Mouse (Mus musculus) ES-E14 (cell line): ENCODE measurements at regions not wholly inside any gene's neighbourhood (a gene's known extent, or its start where the extent isn't known, plus 50 kb on each side); places are given as distances from the start of the nearest gene placed in this dataset.

Experiments
- DNase-seq: peaks from one replicate; pipeline ENCODE4 v3.0.0-alpha.2; 2013; ENCODE audit warnings: low read depth, low spot score
- H3K27ac ChIP-seq: 2 replicates; pipeline ENCODE4 v1.5.1; 2012; ENCODE audit warnings: low read depth, mild to moderate bottlenecking, low read length, moderate library complexity, mixed read lengths; ENCODE audit not compliant: poor library complexity, insufficient read depth, severe bottlenecking
- H3K36me3 ChIP-seq: 2 replicates; pipeline ENCODE4 v1.6.1; 2012; ENCODE audit warnings: mild to moderate bottlenecking, low read length, moderate library complexity, mixed read lengths; ENCODE audit not compliant: control insufficient read depth, poor library complexity, insufficient read depth, severe bottlenecking
- H3K4me1 ChIP-seq, 2 experiments: fragments of 150-350 bp in 1 of 2; sonication (generic) in 1 of 2; 2 replicates each; pipeline ENCODE4 v1.6.1; 2012; ENCODE audit warnings: low read length in 2 of 2, mild to moderate bottlenecking in 1 of 2, mixed read lengths in 1 of 2; ENCODE audit not compliant: control insufficient read depth in 2 of 2, insufficient read depth in 2 of 2, poor library complexity in 1 of 2
- H3K4me3 ChIP-seq, 2 experiments: fragments of 150-350 bp in 1 of 2; sonication (generic) in 1 of 2; 2 replicates each; pipeline ENCODE4 v1.5.1; 2012; ENCODE audit warnings: low read length in 2 of 2, low read depth in 1 of 2, mild to moderate bottlenecking in 1 of 2, mixed read lengths in 1 of 2; ENCODE audit not compliant: insufficient read depth in 1 of 2, poor library complexity in 1 of 2, severe bottlenecking in 1 of 2
- H3K9ac ChIP-seq: 2 replicates; pipeline ENCODE4 v1.6.1; 2012; ENCODE audit warnings: low read depth, mild to moderate bottlenecking, low read length, mixed read lengths; ENCODE audit not compliant: poor library complexity, insufficient read depth, severe bottlenecking
- H3K9me3 ChIP-seq: fragments of 150-350 bp; sonication (generic); 2 replicates; pipeline ENCODE4 v1.6.1; 2012; ENCODE audit warnings: low read depth, mild to moderate bottlenecking, low read length; ENCODE audit not compliant: control insufficient read depth, insufficient read depth
- CHD2 ChIP-seq: IDR thresholded peaks from 2 replicates; pipeline ENCODE4 v1.6.1; 2014; ENCODE audit warnings: mild to moderate bottlenecking, low read depth, low read length, inconsistent platforms
- HCFC1 ChIP-seq: IDR thresholded peaks from 2 replicates; pipeline ENCODE4 v1.6.1; 2012; ENCODE audit warnings: low read length, inconsistent platforms, borderline replicate concordance; ENCODE audit not compliant: insufficient read depth
- MAFK ChIP-seq: IDR thresholded peaks from 2 replicates; pipeline ENCODE4 v1.6.1; 2014; ENCODE audit warnings: mild to moderate bottlenecking, low read depth, low read length, inconsistent platforms; ENCODE audit not compliant: insufficient read depth
- ZC3H11A ChIP-seq: IDR thresholded peaks from 2 replicates; pipeline ENCODE4 v1.6.1; 2012; ENCODE audit warnings: low read depth, mild to moderate bottlenecking, inconsistent platforms, low read length, borderline replicate concordance
- ZNF384 ChIP-seq: IDR thresholded peaks from 2 replicates; pipeline ENCODE4 v1.6.1; 2012; ENCODE audit warnings: low read depth, low read length, inconsistent platforms
- in situ Hi-C, 2 experiments: fragments of 600-800 bp; cut with MboI; formaldehyde crosslinking; loops; one replicate each; pipeline ENCODE4 v1.15.1; 2025; ENCODE audit warnings: low sequenced_read_pairs in 2 of 2, inconsistent platforms in 1 of 2; ENCODE audit not compliant: unreplicated experiment in 2 of 2

GRCm38 (mm10) chr4:89509655-89510391 lies 169.4 kb upstream of the Dmrta1 start:
- no peak for DNase-seq
- in situ Hi-C loops = loop anchor here in 1 of 2 experiments (25.0 kb wide), 1 partner anchor 373 kb away; the partner anchor contains the start of gene Mtap
- Histone ChIP-seq H3K4me3 (no peak overlapping the region), H3K4me1 (no peaks in the 10 kb centered on the region), H3K27ac (no peak overlapping the region), H3K36me3 (no peaks in the 10 kb centered on the region), H3K9ac (no peak overlapping the region), H3K9me3 (no peaks in the 10 kb centered on the region)
- no peak for TF ChIP-seq CHD2
- TF ChIP-seq MAFK = no peak
- no peak for TF ChIP-seq ZC3H11A
- TF ChIP-seq HCFC1 = no peak
- no peak for TF ChIP-seq ZNF384

DNA sequence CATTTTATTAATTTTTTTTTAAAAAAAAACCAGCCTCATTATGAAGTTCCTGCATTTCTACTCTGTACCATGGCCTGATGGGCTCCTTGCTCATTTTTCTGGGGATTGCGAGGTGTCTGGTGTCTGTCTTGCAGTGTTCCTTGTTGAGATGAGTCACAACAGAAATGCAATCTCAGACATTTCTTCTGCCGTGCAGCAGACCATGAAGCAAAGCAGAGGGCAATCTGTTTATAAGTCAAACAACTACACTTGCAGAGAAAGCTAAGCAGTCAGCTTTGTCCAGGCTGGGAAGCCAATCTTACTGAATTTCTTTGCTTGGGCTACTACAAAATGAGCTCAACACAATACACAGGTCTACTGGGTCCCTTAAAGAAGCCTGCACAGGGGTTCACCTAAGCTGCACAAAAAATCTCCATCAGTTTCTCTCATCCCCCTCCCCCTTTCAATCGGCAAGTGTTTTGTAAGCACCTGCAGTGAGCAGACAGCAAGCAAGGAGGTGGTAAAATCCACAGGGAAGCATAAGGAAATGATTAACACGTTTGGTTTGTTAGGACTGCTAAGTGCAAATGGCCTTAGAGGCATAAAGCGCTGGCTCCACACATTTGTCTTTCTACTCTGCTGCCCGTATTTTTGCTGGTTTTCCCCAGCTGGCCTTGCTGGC lies 171.0 kb upstream of the Dmrta1 start:
- Histone ChIP-seq H3K9ac (no peak overlapping the region), H3K4me3 (no peak overlapping the region), H3K9me3 (no peaks in the 10 kb centered on the region), H3K4me1 (no peaks in the 10 kb centered on the region), H3K27ac (no peak overlapping the region), H3K36me3 (no peaks in the 10 kb centered on the region)
- in situ Hi-C loops = loop anchor here in 1 of 2 experiments (25.0 kb wide), 1 partner anchor 371 kb away; the partner anchor contains the start of gene Mtap
- TF ChIP-seq HCFC1 (no peak), MAFK (no peak), CHD2 (no peak), ZC3H11A (no peak), ZNF384 (no peak)
- no peak for DNase-seq

DNA sequence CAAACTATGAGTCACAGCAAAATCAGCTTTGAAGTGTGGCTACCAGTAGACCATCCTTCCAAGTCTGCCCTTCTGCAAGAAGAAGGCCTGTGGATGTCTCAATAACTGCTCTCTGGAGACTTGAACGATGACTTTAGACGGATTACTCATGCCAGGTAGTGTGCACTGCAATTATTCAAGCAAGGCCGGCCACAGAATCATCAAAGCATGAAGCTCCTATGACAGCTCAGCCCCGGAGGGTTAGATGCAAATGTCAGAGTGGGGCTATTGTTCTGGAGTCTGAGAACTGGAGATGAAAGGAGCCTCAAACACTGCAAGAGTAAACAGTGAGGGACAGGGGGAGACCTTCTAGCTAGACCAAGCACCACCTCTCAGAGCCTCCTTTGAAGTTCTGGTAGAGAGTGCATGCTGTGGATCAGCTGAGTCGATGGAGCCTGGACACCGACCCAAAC lies 173.8 kb upstream of the Dmrta1 start:
- in situ Hi-C loops = loop anchor here in 1 of 2 experiments (25.0 kb wide), 1 partner anchor 368 kb away; the partner anchor contains the start of gene Mtap
- Histone ChIP-seq H3K9me3 (no peaks in the 10 kb centered on the region), H3K4me1 (no peaks in the 10 kb centered on the region), H3K4me3 (no peak overlapping the region), H3K9ac (no peak overlapping the region), H3K36me3 (no peaks in the 10 kb centered on the region), H3K27ac (no peak overlapping the region)
- no peak for DNase-seq
- TF ChIP-seq CHD2 = no peak
- no peak for TF ChIP-seq HCFC1
- no peak for TF ChIP-seq ZC3H11A
- TF ChIP-seq MAFK = no peak
- TF ChIP-seq ZNF384 = no peak

DNA sequence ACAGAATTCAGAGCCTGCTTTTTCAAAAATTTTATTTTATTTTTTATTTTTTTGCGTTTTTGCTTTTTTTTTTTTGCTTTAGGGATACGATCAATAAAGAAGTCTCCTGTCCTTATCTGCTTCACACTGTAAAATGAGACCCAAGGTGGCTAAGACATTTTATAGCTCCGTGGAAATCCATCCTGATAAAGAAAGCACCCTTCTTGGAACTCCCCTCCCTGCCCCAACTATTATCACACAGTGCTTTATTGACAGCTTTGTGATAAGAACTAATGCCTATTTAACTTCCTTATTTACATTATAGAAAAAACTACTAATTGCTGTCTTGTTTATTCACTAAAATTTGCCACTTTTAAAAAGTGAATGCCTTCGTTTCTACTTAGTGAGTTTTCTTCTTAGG lies 179.0 kb upstream of the Dmrta1 start:
- Histone ChIP-seq H3K4me3 (no peak overlapping the region), H3K27ac (no peak overlapping the region), H3K9ac (no peak overlapping the region), H3K36me3 (no peaks in the 10 kb centered on the region), H3K9me3 (no peaks in the 10 kb centered on the region; the same call in 1 of the 2 replicates), H3K4me1 (no peaks in the 10 kb centered on the region)
- DNase-seq = no peak
- in situ Hi-C loops = loop anchor here in 1 of 2 experiments (25.0 kb wide), 1 partner anchor 363 kb away; the partner anchor contains the start of gene Mtap
- TF ChIP-seq ZNF384 (no peak), MAFK (no peak), CHD2 (no peak), ZC3H11A (no peak), HCFC1 (no peak)
